Mouse (Mus musculus): ENCODE measurements around the gene Cd5.

Gene Cd5

DNA sequence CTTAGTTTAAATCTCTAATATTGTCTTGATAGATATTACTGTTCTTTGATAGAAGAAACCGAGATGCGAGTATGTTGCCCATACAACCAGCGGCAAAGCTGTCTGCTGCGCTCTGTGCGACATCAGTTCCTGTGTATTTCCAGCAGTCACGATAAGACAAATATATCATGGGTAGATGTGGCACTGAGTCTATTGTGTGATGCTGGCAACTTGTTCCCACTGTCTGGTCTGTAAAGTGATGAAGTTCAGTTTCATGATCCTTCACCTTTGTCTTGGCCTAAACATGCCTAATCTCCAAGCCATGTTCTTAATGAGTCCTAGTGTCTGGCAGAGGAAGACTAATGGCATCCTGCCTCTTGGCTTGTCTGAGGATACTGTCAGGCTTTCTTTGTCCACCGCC is 6.1 kb downstream of the Cd5 start:
- in situ Hi-C loops (cut with MboI, MseI): no loop called here

DNA sequence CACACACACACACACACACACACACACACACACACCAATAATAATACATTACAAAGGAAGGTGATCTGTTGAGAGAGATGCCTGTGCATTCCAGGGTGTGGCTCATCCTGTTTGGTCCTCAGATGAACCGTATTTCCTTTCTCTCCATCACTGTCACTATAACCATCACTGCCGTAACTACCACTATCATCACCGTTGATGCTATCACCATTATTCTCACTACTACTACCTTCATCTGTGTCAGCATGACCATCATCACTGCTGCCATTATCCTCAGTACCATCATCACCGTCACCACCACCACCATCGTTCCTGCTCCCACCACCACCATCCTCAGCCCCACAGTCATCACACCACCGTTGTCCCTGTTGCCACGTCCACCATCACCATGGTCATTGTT is 6.8 kb downstream of the Cd5 start:
- in situ Hi-C loops (cut with MboI, MseI): no loop called here

DNA sequence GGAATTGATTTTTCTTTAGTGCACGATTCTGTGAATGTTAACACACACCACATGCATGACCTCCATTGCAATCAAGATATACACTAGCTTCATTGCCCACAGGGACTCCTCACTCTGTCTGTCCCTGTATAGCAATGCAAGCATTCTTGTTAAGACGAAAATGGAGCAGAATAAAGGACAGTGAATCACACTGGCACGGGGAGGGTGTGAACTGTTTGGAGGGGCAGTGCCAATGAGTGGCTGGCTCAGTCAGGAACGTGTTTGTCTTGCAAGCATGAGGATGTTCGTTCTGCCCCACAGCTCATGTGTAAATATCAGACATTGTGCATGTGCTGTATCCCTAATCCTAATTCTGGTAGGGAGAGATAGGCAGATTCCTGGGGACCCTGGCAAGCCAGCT is 8.3 kb downstream of the Cd5 start:
- in situ Hi-C loops (cut with MboI, MseI): no loop called here

DNA sequence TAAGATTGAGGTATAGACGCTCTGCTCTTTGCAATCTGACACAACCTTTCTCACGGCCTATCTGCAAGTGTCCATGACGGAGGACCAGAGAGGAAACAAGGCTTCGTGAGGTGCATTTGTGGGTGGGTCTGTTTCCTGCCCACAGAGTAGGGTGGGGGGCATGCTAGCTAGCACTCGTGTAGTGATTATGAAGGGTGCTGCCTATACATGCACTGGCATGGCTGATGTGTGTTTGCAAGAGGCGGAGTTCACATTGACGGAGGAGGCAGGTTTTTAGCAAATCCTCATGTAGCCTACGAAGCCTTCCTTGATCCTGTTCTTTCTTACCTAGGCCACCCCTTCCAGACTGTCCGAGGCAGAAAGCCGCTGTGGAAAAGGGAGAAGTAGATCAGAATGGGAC is 8.9 kb downstream of the Cd5 start:
- in situ Hi-C loops (cut with MboI, MseI): no loop called here

DNA sequence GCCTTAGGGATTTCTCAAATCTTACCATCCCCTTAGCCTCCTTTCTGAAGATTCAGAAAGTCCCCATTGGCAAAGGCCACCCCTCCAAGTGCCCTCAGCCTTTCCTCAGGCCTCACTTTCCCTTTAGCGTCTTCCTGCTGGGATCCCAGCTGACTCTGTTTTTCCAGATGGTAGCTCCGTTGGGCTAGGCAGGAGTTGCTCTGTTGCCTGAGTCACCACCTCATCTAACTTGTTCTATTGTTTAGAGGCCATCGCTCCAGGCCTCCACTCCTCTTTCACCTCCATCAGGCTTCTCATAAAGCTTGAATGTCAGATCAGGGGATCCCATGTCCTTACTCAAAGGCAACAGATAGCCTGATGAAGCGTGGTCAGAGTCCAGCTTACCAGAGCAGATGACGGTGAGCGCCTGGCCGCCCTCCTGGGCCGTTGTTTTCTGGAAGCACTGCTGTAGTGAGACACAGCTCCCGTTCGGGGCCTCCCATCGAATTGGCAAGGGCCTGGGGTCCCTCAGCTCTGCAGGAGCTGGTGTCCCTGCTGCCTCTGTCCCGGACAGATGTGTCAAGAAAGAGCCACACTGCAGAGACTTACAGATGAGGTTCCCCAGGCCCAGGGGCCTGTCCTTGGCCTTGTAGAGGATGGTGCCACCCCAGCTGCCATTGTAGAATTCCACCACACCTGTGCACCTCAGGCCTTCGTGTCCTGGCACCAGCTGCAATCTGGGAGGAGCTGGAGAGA is 14.0 kb downstream of the Cd5 start:
- in situ Hi-C loops (cut with MboI, MseI): no loop called here

DNA sequence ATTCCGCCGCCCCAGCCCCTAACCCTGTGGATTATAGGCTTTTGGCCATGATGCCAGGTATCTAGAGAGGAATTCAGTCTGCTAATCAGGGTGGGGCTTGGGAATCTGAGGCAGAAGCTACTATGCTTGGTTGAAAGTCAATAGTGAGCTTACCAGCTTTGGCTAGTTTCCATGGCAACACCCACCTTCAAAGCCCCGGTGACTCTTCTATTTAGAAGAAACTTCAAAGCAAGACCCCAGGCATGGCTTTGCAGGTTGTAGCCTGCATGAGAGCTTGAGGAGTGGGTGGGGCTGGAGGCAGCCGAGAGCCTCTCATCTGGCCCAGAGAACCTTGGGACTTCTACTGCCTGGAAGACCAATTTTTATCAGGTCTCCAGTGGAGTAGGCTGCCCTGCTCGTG is 15.2 kb downstream of the Cd5 start:
- in situ Hi-C loops (cut with MboI, MseI): no loop called here

DNA sequence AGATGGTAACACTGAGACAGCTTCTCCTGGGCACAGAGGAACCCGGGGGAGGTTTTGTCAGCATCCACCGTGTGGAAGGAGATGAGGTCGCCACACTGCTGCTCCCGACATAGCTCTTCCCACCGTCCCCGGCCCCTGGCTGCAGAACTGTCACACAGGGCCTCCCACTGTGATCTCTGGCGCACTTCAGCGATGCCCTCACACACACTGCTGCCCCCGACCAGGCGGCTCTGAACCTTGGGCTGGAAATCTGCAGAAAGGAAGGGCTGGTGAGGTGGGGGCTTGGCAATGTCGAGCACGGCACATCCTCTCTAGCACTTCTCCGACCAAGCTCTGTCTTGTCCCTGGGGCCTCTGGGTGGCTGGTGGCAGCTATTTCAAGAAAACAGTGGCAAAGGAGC is 15.7 kb downstream of the Cd5 start:
- in situ Hi-C loops (cut with MboI, MseI): no loop called here

DNA sequence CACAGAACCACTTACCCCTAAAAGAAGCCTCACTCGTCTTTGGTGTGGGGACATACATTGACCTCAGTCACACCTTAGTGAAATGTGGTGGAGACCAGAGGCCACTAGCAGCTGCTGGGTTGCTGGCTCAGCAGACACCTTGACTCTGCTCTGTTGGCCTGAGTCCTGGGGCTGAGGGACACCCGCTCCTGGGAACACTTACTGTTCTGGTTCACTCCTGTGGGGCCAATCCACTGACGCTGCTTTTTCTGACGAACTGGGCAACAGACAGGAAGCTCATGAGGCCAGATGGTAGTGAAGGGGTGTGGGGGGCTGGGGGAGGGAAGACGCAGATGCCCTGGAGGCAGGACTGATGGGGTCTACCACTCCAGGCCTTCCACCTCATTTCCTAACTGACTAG is 17.7 kb downstream of the Cd5 start:
- in situ Hi-C loops (cut with MboI, MseI): no loop called here

DNA sequence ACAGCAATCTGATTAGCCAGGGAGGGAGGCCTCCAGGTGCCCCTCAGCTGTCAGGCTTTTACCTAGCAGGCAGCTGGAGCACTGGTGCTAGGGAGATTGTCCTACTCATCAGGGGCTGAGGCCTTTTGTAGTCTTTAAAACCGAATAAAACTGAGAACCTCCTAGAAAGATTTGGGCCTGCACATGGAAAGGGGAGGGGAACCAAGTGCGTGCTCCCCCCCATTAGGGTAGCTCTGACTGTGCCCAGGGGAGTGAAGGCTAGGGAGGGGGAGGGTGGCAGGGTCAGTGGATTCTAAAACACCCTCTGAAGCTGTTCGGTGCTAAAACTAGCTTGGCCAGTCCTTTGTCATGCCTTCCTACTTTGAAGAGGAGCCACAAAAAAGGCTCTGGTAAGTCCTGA is 18.3 kb downstream of the Cd5 start:
- in situ Hi-C loops (cut with MboI, MseI): no loop called here

DNA sequence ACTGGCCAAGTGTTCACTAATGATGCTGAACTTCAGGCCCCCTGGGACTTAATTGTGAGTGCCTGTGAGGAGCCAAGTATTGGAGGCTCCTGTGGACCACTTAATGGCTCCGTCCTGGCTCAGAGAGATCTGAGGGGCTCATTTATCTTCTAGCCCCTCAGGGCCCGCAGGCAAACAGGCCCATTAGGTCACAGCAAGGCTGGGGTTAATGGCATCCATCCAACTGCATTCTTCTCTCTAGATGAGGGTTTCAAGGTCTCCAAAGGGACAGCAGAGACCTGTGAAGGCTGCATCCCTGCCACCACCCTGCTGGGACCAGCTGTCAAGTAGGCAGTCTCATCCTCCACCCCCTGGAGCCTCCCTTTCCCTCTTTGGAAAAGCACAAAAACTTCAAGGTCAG is 19.1 kb downstream of the Cd5 start:
- in situ Hi-C loops (cut with MboI, MseI): no loop called here

DNA sequence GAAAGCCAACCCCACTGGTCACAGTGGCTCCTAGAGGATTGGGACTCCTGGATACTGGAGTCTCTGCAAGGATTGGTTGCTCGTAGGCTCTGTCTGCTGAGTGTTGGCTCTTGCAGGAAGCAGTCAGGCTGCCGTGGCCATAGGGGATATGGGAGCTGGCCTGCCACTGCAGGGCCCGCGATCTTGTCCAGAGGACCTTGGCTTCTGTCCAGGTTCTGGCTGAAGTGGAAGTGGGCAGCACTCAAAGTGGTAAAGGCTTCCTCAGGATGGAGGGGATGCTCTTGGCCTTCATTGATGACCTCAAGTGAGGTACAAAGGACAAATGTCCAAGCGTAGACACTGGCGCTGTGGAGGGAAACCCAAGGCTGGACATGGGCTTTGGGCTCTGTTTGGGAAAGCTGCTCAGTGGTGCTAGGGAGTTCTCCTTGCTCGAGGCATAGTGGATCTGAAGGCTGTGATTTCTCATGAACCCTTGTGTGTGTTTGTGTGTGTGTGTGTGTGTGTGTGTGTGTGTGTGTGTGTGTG is 20.5 kb downstream of the Cd5 start:
- in situ Hi-C loops (cut with MboI, MseI): no loop called here

DNA sequence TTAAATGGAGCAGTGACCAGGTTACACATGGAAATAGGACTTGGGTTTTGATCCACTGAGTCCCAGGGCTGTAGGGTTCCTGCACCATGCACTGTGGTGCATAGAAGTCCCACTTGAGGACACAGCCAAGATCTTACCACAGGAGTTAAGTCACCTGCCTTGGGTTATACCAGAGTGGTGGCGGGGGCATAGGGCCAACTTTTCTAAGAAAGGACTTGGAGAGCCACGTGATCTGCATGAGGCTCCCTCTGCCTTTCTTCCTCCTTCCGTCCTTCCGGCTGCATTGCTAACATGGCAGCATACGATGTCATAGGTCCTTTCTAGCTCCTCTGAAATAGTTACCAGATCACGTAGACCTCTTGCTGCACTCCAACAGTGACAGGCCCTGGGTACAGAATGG is 23.3 kb downstream of the Cd5 start:
- in situ Hi-C loops (cut with MboI, MseI): no loop called here

DNA sequence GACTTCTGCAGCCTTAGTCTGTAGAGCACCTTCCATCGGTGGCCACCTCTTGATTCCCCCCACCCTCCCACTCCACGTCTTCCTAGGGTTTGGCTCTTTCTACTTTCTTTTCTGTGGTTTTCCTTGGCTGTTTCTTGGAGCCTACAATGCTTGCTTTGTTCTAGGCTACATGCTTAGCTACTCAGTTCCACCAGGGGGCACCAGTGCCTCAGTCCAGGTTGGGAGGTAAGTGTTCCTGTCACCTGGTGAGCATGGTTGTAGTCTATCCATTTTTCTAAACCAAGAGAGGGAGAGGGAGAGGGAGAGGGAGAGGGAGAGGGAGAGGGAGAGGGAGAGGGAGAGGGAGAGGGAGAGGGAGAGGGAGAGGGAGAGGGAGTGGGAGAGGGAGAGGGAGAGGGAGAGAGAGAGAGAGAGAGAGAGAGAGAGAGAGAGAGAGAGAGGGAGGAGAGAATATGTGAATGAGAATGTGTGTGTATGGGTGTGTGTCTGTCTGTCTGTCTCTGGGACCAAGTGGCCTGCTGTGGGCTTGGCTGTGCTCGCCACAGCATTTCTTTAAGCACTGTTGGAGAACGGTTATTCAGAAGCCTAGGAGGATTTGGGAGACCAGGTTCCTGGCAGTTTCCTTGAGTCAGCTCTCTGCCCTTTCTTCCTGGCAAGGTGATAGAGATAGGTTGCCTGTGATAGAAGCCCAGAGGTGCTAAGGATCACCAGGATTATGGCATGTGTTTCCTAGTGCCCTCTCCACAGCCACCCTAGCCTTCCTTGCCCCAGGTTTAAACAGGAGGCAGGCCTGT is 23.9 kb downstream of the Cd5 start:
- in situ Hi-C loops (cut with MboI, MseI): no loop called here

DNA sequence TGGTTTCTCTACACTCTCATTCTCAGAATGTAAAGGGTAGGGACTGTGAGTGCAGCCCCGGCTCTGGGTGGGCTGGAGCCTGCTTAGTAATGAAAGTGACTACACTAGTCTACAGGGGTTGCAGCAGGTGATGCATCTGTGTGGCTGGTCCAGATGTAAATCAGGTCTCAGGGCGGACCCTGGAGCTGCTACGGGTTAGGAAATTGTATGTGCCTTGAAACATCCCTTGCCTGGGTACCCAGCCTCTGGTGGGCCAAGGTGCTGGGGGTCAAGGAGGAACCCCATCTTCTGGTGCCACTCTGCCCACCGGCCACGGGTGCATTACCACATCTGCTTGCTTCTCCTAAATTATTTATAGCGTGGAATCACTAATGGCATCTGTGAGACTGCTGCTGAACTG is 24.6 kb downstream of the Cd5 start:
- in situ Hi-C loops (cut with MboI, MseI): no loop called here

DNA sequence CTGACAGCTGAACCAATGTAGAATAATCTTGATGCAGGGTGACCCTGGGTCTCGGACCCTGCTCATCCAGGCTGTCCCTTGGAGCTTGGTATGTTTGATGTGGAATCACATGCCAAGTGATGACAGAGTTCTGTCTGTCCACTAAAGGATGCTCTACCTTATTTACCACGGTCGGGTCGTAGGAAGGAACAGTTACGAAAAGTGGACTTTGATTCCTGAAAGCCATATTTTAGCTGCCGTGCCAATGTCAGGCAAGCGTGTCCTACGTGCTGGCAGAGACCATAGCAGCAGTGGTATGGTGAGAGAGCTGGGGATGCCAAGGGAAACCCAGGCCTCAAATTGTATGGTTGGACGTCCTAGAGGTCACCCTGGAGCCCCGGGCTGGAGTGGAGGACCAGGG is 25.3 kb downstream of the Cd5 start:
- in situ Hi-C loops (cut with MboI, MseI): no loop called here

DNA sequence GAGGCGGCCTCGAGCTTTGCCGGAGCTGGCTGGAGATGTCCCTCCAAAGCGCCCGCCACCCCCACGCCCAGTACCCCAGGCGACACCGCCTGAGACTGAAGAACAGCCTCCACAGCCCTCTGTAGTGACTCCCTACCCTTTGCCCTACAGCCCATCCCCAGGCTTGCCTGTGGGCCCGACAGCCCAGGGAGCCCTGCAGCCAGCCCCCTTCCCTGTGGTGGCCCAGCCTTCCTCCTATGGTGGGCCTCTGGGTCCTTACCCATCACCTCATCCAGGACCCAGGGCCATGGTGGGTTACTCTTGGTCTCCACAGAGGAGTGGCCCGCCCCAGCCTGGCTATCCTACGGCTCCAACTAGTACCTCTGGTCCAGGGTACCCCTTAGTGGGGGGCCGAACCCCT is 26.2 kb downstream of the Cd5 start:
- in situ Hi-C loops (cut with MboI, MseI): no loop called here

DNA sequence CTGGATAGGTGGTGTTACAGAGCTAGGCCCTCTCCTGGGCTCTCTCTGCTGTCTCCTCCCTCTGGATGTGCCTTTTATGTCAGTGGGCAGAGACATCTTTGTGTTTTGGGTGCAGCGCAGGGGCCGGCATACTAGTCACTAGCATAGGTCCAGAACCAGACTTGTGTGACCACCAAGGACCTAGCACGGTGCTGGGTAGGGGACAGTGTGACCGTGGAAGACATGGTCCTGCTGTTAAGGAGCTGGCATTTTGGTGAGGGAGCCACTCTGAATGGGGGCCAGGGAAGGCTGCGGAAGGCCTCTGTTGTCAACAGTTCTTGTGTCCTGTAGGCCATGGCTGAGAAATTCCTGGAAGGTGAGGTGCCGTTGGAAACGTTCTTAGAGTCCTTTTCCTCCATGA is 26.6 kb downstream of the Cd5 start:
- in situ Hi-C loops (cut with MboI, MseI): no loop called here

DNA sequence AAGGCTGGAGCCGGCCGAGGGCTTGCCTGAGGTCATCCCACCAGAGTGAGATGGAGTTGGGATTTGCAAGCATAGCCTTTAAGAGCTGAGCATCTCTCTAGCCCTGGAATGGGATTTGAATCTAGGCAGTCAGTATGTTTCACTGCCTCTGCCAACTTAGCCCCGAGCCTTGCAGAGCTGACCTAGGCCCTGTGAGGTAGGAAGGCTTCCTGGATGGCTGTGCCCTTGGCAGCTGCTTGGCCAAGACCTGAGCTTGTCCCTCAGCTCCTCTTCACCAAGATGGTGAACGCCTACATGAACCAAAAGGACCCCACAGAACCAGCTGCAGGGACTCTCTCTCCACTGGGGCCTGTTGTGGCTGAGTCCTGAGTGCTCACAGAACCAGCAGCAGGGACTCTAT is 28.1 kb downstream of the Cd5 start:
- in situ Hi-C loops (cut with MboI, MseI): no loop called here

DNA sequence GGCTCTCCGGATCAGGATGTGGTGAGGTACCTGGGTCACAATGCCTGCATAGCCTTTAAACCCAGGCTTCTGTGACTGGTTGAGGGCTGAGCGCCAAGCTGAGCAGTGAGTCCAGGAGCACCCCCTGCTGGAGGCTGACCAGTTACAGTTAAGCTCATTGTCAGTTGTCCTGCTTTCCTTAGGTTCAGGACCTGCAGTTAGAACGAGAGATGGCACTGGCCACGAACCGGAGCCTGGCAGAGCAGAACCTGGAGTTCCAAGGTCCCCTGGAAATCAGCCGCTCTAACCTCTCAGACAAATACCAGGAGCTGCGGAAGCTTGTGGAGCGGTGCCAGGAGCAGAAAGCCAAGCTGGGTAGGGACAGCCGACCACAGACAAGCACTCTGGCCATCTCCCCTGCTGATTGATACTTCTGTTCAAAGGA is 28.7 kb downstream of the Cd5 start:
- in situ Hi-C loops (cut with MboI, MseI): no loop called here

DNA sequence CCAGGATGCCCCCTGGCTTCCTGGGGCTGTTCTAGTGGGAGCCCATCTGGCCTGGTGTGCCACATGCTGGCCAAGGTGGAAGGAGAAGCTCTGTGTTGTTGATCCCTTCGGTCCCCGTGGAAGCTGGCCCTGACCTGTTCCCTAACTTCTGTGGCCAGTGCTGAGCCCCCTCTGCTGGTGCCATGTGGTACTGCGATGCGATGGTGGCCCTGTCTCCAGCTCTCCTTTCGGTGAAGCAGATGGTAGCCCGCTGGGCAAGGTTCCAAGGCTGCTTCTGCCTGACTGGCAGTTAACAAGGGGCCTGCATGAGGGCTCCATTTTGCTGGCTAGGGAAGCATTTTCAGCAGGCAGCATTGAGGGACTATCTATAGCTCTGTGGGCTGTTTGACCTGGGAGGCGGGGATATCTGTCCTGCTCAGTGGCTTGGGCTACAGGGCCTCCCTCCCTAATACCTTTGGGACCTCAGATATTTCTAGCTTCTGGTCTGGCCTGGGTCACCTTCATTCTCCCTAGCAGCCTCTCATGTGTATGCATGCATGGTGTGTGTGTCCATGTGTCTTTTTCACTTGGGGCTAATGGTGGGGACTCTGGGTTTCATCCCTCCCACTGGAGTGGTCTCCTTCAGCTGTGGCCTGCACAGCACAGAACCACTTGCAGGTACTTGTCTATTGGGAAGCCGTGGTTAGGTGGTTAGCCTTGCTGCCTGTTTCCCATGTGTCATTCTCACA is 29.3 kb downstream of the Cd5 start:
- in situ Hi-C loops (cut with MboI, MseI): no loop called here

DNA sequence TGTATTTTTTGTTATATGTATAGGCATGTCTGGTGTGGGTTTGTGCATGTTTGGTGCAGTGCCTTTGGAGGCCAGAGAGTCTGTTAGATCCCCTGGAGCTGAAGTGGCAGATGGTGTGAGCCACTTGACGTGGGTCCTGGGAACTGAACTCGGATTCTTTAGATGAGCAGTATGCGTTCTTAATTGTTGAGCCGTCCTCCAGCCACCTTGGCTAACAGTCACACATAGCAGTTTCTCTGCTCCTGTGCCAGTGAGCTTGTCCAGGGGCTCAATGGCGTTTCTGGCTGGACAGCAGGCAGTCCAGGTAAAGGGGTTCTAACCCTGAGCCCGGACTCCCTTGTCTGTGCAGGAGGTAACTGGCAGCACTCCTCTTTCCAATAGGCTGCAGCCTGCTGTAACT is 29.9 kb downstream of the Cd5 start:
- in situ Hi-C loops (cut with MboI, MseI): no loop called here

DNA sequence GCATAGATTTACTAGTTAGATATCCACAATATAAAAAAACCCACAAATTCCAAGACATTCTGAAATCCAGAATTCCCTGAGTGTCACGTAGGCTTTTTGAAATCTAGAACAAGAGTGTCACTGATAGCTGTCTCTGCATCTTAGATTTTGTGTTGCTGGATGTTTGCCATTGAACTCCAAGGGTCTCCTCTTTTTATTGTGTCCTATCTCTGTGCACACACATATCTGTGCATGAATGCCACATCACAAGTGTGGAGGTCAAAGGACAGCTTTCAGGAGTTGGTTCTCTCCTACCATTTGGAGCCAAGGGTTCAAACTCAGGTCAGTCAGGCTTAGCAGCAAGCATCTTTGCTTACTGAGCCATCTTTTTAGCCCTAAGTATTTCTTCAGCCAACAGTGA is 30.9 kb downstream of the Cd5 start:
- in situ Hi-C loops (cut with MboI, MseI): no loop called here

Measured in T-helper 17 cell (primary cell).